Mouse (Mus musculus): ENCODE measurements around the gene Slc25a28. TPM values are rescaled to one million over a fixed set of nuclear protein-coding genes. Genes with fewer than 3 reads are reported as not detected.

Gene Slc25a28
- polyA plus RNA-seq, 1 experiment: 43.3 TPM

- no peak for TF ChIP-seq GATA1 (IDR thresholded peaks at IDR 0.05; ENCODE audit: low read length)
These were observed 11.2 kb downstream of the Slc25a28 start for GRCm38 (mm10) chr19:43663471-43663870.

- TF ChIP-seq GATA1 (IDR thresholded peaks at IDR 0.05; ENCODE audit: low read length): no peak
These were observed 12.3 kb downstream of the Slc25a28 start for GRCm38 (mm10) chr19:43662176-43662967.

GRCm38 (mm10) chr19:43660774-43661173, 13.9 kb downstream of the Slc25a28 start:
- TF ChIP-seq GATA1 (IDR thresholded peaks at IDR 0.05; ENCODE audit: low read length): no peak

GRCm38 (mm10) chr19:43659632-43660031, 15.0 kb downstream of the Slc25a28 start:
- TF ChIP-seq GATA1 (IDR thresholded peaks at IDR 0.05; ENCODE audit: low read length): no peak

GRCm38 (mm10) chr19:43655735-43656492, 18.8 kb downstream of the Slc25a28 start:
- TF ChIP-seq GATA1 (IDR thresholded peaks at IDR 0.05; ENCODE audit: low read length): no peak

- no peak for TF ChIP-seq GATA1 (IDR thresholded peaks at IDR 0.05; ENCODE audit: low read length)
These were observed 23.4 kb downstream of the Slc25a28 start for GRCm38 (mm10) chr19:43651241-43651785.

GRCm38 (mm10) chr19:43648343-43648742, 26.3 kb downstream of the Slc25a28 start:
- no peak for TF ChIP-seq GATA1 (IDR thresholded peaks at IDR 0.05; ENCODE audit: low read length)

- TF ChIP-seq GATA1 (IDR thresholded peaks at IDR 0.05; ENCODE audit: low read length): no peak
These were observed 27.4 kb downstream of the Slc25a28 start for GRCm38 (mm10) chr19:43647261-43647660.

GRCm38 (mm10) chr19:43646852-43647251, 27.8 kb downstream of the Slc25a28 start:
- no peak for TF ChIP-seq GATA1 (IDR thresholded peaks at IDR 0.05; ENCODE audit: low read length)

GRCm38 (mm10) chr19:43645508-43645907, 29.2 kb downstream of the Slc25a28 start:
- no peak for TF ChIP-seq GATA1 (IDR thresholded peaks at IDR 0.05; ENCODE audit: low read length)

- TF ChIP-seq GATA1 (IDR thresholded peaks at IDR 0.05; ENCODE audit: low read length): no peak
These were observed 31.8 kb downstream of the Slc25a28 start for GRCm38 (mm10) chr19:43642843-43643242.

GRCm38 (mm10) chr19:43641833-43642232, 32.8 kb downstream of the Slc25a28 start:
- no peak for TF ChIP-seq GATA1 (IDR thresholded peaks at IDR 0.05; ENCODE audit: low read length)

GRCm38 (mm10) chr19:43630466-43631251, 44.0 kb downstream of the Slc25a28 start:
- TF ChIP-seq GATA1 (IDR thresholded peaks at IDR 0.05; ENCODE audit: low read length): no peak

- no peak for TF ChIP-seq GATA1 (IDR thresholded peaks at IDR 0.05; ENCODE audit: low read length)
These were observed 45.6 kb downstream of the Slc25a28 start for GRCm38 (mm10) chr19:43629088-43629487.

- TF ChIP-seq GATA1 (IDR thresholded peaks at IDR 0.05; ENCODE audit: low read length): no peak
These were observed 47.3 kb downstream of the Slc25a28 start for GRCm38 (mm10) chr19:43627345-43627744.

Data from G1E-ER4 (cell line).